Mouse (Mus musculus): ENCODE results near the gene Spx.

Spx gene

DNA sequence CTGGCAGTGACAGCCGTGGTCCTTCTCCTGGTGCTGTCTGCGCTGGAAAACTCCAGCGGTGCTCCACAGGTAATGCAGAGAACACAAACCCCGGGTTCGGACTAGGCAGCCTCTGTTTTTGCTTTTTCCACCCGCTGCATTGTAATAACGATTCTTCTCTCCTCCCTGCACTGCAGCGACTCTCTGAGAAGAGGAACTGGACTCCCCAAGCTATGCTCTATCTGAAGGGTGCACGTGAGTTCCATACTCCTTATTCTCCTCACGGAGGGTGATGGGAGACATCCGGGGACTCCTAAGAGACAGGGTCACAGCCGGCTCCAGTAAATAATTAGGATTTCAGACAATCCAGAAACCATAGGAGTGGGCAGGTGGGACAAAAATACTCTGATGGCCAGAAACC is 604 bp downstream of the Spx start:
- in situ Hi-C loops (cut with MboI, MseI): loop anchor here in 1 of 2 experiments (5.0 kb wide), 1 partner anchor 93 kb away; the partner anchor contains the start of gene Ldhb

DNA sequence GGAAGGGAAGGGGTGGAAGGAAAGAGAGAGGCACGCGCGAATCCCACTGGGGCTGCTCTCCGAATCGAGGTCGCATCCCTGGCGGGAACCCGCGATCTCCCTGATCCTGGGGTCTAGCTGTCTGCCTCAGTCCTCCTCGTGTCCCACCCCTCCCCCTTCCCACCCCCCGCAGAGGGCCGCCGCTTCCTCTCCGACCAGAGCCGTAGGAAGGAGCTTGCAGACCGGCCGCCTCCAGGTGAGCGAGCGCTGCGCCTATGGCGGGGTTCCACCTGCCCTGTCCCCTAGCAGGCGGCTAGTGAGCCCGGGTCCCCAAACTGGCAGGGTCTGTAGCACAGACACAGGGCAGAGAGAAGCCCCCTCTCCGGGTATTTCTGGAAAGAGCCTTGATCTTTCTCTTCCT is 1.4 kb downstream of the Spx start:
- in situ Hi-C loops (cut with MboI, MseI): loop anchor here in 1 of 2 experiments (5.0 kb wide), 1 partner anchor 93 kb away; the partner anchor contains the start of gene Ldhb

DNA sequence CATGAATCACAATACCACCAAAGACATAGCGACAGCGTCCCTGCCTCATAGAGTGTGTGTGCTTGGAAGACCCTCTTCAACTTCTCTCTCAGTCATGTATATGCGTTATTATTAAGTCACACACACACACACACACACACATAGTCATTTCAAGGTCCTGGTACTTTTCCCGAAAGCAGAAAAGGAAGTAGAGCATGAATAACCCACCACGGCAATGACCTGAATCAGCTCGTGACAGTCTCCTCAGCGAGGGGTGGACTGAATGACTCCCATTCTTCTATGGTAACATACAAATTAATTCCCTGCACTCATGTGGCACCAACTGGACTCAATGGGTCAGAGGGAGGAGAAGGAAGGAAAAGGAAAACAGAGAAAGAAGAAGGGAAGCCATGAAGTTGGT is 11.7 kb downstream of the Spx start:
- in situ Hi-C loops (cut with MboI, MseI): no loop called here

DNA sequence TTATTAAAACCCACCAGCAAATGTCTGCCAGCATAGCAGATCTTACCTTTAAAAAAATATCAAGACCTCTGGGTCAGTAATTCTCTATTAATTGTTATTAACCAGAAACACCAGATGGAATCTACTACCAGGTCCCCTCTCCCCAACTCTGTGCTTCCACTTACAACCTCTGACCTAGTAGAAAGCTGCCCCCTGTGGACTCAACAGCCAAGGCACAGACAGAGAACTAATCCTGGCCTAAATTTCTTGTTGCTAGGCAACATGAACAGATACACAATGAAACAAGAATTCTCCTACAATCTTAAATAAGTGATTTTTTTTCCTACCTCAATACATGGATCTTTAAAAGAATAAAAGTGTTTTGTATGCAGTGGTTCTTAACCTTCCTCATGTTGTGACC is 15.8 kb downstream of the Spx start:
- in situ Hi-C loops (cut with MboI, MseI): no loop called here

DNA sequence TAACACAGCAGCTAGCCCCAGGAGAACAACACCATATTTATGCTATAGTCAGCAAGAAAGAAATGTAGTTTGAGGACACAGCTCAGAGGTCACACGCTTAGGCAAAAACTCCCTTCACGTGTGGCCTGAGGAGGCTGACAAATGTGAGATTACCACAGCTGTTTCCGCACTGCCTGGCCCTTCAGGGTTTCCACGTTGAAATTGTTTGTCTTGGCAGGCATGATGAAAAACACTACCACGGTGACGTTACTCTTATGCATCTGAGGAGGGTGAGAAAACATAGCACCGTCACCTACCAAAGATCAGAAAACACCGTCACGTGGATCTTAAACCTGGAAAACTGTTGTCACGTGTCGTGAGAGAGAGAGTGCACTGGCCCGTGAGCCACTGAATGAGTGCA is 38.1 kb downstream of the Spx start:
- in situ Hi-C loops (cut with MboI, MseI): no loop called here

DNA sequence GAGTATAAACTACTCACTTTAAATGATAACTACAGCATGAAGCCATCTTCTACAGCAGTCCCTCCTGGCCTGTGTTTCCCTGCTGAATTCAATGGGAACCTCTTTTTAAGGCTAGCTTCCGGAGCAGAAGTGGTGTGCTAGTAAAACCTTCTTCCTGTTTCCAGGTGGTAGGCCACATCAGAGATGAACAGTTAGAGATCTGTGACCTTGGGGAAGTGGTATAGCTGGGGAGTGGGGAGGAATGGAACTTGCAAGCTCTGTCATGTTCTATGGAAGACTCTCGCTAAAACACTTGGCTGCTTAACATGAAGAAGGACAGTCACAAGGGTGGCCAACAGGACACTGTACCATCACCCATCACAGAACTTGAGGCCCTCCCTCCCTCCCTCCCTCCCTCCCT is 40.1 kb downstream of the Spx start:
- in situ Hi-C loops (cut with MboI, MseI): no loop called here

DNA sequence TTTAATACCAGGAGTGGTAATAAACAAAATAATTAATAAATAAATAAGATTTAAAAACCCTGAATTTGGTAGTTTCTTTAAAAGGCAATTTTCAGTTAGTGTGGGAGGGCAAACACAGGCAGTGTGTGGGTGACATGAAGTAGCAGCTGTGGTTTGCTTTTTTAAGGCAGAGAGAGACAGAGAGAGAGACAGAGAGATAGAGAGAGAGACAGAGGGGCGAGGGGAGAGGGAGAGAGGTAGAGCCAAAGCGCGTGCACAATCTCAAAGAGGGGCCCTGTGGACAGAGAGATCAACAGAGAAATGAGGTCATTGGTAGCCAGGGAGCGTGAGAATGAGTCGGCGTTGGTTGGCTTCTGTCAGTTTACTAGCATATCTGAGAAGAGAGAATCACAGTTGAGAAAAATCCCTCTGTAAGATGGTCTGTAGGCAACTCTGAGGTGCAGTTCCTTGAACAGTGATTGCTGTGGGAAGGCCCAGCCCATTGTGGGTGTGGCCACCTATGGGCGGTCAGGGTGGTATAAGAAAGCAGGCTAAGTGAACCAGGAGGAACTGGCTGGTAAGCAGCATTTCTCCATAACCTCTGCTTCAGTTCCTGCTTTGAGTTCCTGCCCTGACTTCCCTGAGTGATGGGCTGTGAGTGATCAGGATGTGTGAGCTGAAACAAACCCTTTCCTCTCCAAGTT is 42.2 kb downstream of the Spx start:
- in situ Hi-C loops (cut with MboI, MseI): no loop called here

DNA sequence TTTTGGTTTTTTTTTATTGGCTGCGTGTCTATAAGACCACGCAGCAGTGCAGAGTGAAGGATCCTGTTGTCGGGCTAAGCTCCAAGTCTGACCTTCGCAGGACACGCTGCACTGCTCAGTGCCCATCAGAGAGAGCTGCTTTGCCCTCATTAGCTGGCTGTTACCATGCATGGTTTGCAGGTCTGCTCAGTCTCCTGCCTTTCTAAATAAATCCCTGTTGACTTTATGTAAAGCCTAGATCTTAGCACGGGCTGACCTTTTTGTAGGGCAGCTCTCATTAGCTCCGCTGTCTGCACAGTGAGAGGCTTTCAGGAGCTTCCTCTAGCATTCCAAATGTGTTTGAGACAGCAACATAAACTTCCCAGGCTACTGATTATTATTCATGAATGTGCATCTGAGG is 44.8 kb downstream of the Spx start:
- in situ Hi-C loops (cut with MboI, MseI): no loop called here

DNA sequence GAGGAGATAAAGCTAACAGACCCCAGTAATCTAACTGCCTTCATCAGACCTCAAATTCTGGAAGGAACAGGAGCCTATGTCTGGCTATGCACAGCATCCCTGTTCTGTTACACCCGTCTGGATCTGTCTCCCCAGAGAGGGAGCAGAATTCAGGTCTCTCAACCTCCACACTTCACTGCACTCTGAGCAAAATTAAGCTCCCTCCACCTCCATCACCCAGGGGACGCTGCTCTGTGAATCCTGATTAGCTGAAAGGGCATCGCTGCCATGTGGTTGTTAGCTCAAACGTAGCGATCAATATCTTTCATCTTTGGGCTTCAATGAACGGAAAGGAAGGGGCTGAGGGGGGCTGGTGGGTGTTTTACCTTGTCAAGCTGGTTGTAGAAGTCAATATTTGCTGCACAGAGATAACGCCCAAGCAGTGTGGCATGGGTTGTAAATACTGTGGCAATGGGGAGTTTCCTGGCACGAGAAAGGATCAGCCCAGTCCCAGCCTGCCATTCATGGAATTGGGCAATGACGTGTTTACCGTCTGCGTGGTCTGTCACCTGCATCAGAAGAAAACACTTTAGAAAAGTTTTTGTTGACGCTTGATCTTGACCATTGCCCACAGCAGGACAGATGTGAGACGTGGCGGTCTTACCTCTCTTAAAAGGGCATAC is 45.9 kb downstream of the Spx start:
- in situ Hi-C loops (cut with MboI, MseI): no loop called here

DNA sequence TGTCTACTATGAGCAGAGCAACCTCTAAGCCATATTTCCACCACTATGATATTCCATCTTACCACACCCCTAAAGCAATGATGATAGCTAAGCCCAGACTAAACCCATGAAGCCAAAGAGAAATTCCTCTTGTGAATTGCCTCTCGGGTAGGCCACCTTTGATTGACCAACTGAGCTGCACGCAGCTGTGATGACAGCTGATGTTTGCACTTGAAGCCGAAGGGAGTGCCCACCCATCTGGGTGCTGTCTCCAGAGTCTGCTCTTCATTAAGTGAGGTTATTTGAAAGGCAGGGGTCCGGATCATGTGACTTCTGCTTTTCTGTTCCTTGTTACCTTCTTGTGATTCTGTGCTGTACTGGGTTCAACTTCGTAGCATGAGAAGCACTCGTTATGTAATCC is 49.0 kb downstream of the Spx start:
- in situ Hi-C loops (cut with MboI, MseI): no loop called here

Measured in T-helper 17 cell (primary cell).